Mouse (Mus musculus): ENCODE results near the gene Mrpl58. TPM values are rescaled to one million over a fixed set of nuclear protein-coding genes. Genes with fewer than 3 reads are reported as not detected.

Gene Mrpl58
- polyA plus RNA-seq, 1 experiment from 2014 or later, result 181 TPM

DNA sequence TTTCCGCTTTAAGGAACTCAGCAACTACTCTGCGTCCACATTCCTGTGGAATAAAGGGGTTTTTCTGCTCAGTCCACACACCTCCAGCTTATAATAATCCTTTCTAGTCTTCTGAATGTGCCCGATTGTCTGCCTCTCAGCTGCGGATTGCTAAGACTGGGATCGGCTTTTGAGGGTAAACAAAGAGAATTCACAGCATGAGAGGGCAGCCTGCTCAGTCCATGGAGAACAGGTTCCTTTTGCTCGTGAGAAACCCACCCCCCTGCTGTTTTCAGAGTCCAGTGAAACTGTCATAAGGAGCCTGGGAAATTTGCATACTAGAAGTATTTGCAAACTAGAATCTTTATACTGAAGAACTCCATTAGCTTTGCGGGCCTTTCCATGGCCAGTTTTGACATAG lies 6.0 kb downstream of the Mrpl58 start:
- WGBS, result 65% methylated on average over 7 of the region's 7 CpGs
- Histone ChIP-seq H3K4me2 (no peak overlapping the region), H3K27ac (no peak overlapping the region), H3K9ac (peak overlapping the region; percentile 11; the same call in 1 of the 2 replicates), H3K4me1 (peaks cover 27% of the 10 kb centered on the region), H3K4me3 (no peak overlapping the region), H3K27me3 (no peaks in the 10 kb centered on the region), H3K36me3 (peaks cover 54% of the 10 kb centered on the region), H3K9me3 (no peaks in the 10 kb centered on the region)
- no peak for ATAC-seq (ENCODE audit: insufficient number of reproducible peaks, insufficient read depth, low FRiP score, low TSS enrichment, low read depth)

DNA sequence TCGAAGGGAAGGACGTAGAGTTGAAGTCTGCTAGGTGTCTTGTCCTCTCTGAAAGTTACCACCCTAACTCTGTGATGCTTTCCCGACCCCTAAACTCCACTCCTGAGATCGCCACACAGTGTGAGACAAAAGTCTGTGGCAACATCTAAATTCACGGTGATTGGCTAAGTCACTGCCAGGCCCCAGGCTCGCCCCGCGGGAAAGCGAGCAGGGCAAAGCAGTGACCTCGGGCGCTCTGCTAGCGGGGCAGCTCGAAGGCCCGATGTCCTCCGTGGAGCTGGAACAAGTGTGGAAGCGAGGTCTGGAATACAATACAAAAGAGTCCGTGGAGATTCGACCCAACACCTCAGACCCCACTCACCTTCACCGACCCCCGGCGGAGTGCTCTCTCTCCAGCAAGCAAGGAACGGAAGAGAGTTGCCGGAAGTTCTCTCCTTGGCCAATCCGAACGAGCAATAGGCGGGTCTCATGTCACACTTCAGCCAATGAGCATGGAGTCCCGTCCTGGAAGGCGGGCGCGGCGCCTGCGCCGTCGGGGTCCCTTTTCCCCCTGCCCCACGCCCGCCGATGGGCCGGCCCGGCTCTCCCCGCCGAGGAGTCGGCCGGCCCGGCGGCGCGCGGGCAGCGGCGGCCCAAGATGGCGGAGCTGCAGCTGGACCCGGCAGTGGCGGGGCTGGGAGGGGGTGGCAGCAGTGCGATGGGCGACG lies 16.1 kb downstream of the Mrpl58 start, which contains the start of the genes Atp5h and Kctd2:
Atp5h (minus strand) TSS at position 432 of the 707 bp plus-strand sequence.
Kctd2 (plus strand) TSS at position 598 of the 707 bp plus-strand sequence.
- peaks cover 48% of the 10 kb centered on the region for H3K36me3 ChIP-seq
- H3K27me3 ChIP-seq, result no peaks in the 10 kb centered on the region
- peak within 1 kb of the TSS; percentile 80 for H3K27ac ChIP-seq
- no peaks in the 10 kb centered on the region for H3K9me3 ChIP-seq
- ATAC-seq (ENCODE audit: insufficient number of reproducible peaks, insufficient read depth, low FRiP score, low TSS enrichment, low read depth), result peak; percentile 96
- peak within 1 kb of the TSS; percentile 96 for H3K9ac ChIP-seq
- peaks cover 34% of the 10 kb centered on the region for H3K4me1 ChIP-seq
- H3K4me3 ChIP-seq, result peak within 1 kb of the TSS; percentile 91
- peak within 1 kb of the TSS; percentile 98 for H3K4me2 ChIP-seq
- under 1% methylated on average over 56 of the region's 56 CpGs for WGBS

DNA sequence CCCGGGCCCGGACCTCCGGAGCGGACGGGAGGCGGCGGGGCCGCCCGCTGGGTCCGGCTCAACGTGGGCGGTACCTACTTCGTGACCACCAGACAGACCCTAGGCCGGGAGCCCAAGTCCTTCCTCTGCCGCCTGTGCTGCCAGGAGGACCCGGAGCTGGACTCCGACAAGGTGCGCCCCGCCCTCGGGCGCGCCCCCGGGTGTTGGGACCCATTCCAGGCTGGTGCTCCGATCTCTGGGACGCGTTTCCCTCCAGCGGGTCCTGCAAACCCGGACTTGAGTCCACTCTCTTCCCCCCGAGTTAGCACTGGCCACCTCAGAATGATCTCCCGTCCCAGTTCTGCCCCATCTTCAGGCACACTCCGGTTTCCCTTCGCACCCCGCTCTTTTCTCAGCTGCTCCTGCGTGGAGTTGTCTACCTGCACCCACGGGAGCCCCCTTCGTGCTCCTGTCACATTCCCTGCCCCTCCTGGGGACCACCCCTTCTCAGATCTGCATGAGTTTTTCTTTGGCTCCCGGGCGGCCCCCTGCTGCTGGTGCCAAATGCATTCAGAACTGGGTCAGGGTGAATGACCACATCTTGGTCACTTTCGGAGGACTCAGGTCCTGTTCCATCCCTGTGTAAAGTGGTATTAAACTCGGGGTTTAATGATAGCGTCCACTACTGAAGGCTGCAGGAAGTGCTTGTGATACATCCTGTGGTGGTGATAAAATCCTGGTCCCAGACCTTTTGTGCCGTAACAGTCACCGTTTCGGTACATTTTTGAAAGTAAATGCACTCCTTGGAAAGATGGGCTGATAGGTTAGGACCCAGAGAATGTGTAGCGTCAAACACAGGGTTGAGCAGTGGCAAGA lies 17.0 kb downstream of the Mrpl58 start:
- WGBS, result 2% methylated on average over 45 of the region's 45 CpGs
- H3K36me3 ChIP-seq, result peaks cover 47% of the 10 kb centered on the region
- no peaks in the 10 kb centered on the region for H3K27me3 ChIP-seq

DNA sequence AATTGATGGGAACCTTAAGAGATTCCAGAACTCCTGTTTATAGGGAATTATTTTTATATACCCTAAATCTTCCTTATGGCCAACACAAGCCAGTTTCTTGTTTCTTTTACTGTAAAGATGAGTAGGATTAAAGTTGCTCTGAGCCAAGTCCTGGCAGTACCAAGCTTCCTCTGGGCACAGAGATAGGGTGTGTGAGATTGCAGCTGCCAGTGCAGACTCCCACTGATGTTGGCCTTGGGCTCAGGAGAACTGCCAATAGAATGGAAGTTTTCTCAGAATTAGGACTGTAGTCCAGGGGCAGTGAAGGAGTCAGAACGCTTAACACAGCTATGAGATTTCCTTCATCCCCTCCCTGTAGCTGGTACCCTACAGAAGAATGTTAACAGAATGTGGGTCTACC lies 17.8 kb downstream of the Mrpl58 start:
- Histone ChIP-seq H3K9ac (peak overlapping the region; percentile 96; the same call in 1 of the 2 replicates), H3K36me3 (peaks cover 47% of the 10 kb centered on the region)
- WGBS, result 55% methylated on average over 1 of the region's 1 CpGs

More for the DNA sequence above, 17.0 kb downstream of the Mrpl58 start:
- H3K4me2 ChIP-seq, result peak overlapping the region; percentile 98
- H3K4me1 ChIP-seq, result peaks cover 34% of the 10 kb centered on the region
- no peaks in the 10 kb centered on the region for H3K9me3 ChIP-seq
- peak overlapping the region; percentile 91 for H3K4me3 ChIP-seq
- H3K9ac ChIP-seq, result peak overlapping the region; percentile 96
- peak overlapping the region; percentile 80 for H3K27ac ChIP-seq
- ATAC-seq (ENCODE audit: insufficient number of reproducible peaks, insufficient read depth, low FRiP score, low TSS enrichment, low read depth), result peak; percentile 40; the same call in 1 of the 2 replicates

DNA sequence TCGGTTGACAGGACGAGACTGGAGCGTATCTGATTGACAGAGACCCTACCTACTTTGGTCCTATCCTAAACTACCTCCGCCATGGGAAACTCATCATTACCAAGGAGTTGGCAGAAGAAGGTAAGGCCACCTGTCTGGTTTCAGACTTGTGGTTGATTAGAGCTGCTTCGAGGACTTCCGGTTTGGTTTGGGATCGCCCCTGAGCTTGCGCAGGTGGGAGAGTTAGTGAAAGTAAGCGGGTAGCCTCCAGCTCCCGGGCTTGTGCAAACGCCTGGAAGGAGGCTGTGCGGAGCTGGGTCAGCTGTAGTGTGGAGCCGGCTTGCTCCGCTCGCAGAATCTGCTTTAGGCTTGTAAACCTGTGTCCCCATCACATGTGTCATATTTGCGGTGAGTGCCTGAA lies 18.4 kb downstream of the Mrpl58 start:
- WGBS, result 82% methylated on average over 16 of the region's 16 CpGs
- Histone ChIP-seq H3K4me2 (no peak overlapping the region), H3K9ac (no peak overlapping the region), H3K4me1 (peaks cover 34% of the 10 kb centered on the region), H3K36me3 (peaks cover 47% of the 10 kb centered on the region), H3K27me3 (no peaks in the 10 kb centered on the region), H3K9me3 (no peaks in the 10 kb centered on the region), H3K27ac (no peak overlapping the region), H3K4me3 (no peak overlapping the region)
- ATAC-seq (ENCODE audit: insufficient number of reproducible peaks, insufficient read depth, low FRiP score, low TSS enrichment, low read depth), result no peak

More for the DNA sequence above, 17.8 kb downstream of the Mrpl58 start:
- Histone ChIP-seq H3K27me3 (no peaks in the 10 kb centered on the region), H3K4me2 (peak overlapping the region; percentile 98), H3K4me1 (peaks cover 34% of the 10 kb centered on the region), H3K4me3 (peak overlapping the region; percentile 91), H3K9me3 (no peaks in the 10 kb centered on the region), H3K27ac (no peak overlapping the region; the same call in 1 of the 2 replicates)
- ATAC-seq (ENCODE audit: insufficient number of reproducible peaks, insufficient read depth, low FRiP score, low TSS enrichment, low read depth), result no peak

DNA sequence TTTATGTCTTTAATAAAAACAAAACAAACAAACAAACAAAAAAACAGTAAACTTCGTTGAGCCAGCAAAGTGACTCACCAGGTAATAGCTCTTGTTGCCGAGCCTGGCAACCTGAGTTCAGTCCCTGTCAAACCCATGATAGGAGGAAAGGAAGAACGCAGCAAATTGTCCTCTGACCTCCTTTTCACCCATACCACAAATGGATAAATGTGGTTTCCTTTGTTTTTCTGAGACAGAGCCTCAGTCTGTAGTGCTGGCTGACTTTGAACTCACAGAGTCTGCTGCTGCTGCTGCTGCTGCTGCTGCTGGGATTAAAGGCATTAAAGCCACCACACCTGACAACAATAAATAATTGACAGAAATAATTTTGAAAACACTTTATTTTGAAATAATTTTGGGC lies 19.5 kb downstream of the Mrpl58 start:
- no peak overlapping the region for H3K4me2 ChIP-seq
- no peak overlapping the region for H3K9ac ChIP-seq
- WGBS, result 81% methylated on average over 3 of the region's 3 CpGs
- peaks cover 39% of the 10 kb centered on the region for H3K4me1 ChIP-seq
- peaks cover 45% of the 10 kb centered on the region for H3K36me3 ChIP-seq
- no peaks in the 10 kb centered on the region for H3K27me3 ChIP-seq
- H3K9me3 ChIP-seq, result no peaks in the 10 kb centered on the region
- no peak overlapping the region for H3K27ac ChIP-seq
- no peak overlapping the region for H3K4me3 ChIP-seq
- ATAC-seq (ENCODE audit: insufficient number of reproducible peaks, insufficient read depth, low FRiP score, low TSS enrichment, low read depth), result no peak

DNA sequence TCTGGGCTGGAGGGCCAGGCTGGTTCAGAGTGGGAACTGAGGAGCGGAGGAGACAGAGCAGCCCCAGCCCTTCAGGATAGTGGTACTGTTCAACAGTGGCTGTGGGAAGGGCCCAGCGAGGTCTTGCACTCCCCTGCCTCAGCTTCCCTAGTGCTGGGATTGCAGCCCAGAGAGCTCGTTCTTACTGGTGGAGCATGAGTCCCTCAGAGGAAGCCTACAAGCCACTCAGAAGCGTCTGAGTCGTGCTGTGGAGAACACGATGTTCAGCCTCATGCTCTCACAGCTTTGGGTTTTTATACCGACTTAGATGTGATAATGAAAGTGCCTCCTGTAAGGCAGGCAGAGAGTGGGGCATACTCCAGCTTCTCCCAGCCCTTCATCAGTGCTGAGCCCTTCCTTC lies 21.1 kb downstream of the Mrpl58 start:
- no peaks in the 10 kb centered on the region for H3K9me3 ChIP-seq
- H3K4me1 ChIP-seq, result peaks cover 30% of the 10 kb centered on the region

DNA sequence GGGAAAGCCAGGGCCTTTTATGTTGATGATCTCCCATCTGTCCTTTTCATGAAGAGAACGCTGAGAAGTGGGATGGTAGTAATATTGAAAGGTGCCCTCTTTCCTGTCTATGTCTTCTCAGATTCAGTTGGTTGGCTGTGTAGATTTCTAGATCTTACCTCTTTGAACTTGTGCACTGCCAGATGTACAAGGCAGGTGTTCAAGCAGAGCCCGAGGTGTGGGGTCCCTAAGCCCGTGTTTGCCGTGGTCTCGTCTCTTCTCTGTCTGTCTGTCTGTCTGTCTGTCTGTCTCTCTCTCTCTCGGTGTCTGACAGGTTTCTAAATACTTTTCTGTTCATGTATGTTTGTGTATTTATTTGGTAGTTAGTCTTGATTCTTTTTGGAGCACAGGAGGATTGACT lies 22.1 kb downstream of the Mrpl58 start:
- Histone ChIP-seq H3K4me3 (no peak overlapping the region), H3K4me1 (peaks cover 28% of the 10 kb centered on the region), H3K4me2 (no peak overlapping the region), H3K9ac (no peak overlapping the region), H3K9me3 (no peaks in the 10 kb centered on the region), H3K27me3 (no peaks in the 10 kb centered on the region), H3K27ac (no peak overlapping the region), H3K36me3 (peaks cover 68% of the 10 kb centered on the region)
- 86% methylated on average over 6 of the region's 6 CpGs for WGBS
- ATAC-seq (ENCODE audit: insufficient number of reproducible peaks, insufficient read depth, low FRiP score, low TSS enrichment, low read depth), result no peak

More for the DNA sequence above, 21.1 kb downstream of the Mrpl58 start:
- WGBS, result 87% methylated on average over 7 of the region's 7 CpGs
- H3K4me2 ChIP-seq, result no peak overlapping the region
- no peaks in the 10 kb centered on the region for H3K27me3 ChIP-seq
- H3K27ac ChIP-seq, result no peak overlapping the region
- H3K9ac ChIP-seq, result no peak overlapping the region
- ATAC-seq (ENCODE audit: insufficient number of reproducible peaks, insufficient read depth, low FRiP score, low TSS enrichment, low read depth), result no peak
- no peak overlapping the region for H3K4me3 ChIP-seq
- H3K36me3 ChIP-seq, result peaks cover 58% of the 10 kb centered on the region

DNA sequence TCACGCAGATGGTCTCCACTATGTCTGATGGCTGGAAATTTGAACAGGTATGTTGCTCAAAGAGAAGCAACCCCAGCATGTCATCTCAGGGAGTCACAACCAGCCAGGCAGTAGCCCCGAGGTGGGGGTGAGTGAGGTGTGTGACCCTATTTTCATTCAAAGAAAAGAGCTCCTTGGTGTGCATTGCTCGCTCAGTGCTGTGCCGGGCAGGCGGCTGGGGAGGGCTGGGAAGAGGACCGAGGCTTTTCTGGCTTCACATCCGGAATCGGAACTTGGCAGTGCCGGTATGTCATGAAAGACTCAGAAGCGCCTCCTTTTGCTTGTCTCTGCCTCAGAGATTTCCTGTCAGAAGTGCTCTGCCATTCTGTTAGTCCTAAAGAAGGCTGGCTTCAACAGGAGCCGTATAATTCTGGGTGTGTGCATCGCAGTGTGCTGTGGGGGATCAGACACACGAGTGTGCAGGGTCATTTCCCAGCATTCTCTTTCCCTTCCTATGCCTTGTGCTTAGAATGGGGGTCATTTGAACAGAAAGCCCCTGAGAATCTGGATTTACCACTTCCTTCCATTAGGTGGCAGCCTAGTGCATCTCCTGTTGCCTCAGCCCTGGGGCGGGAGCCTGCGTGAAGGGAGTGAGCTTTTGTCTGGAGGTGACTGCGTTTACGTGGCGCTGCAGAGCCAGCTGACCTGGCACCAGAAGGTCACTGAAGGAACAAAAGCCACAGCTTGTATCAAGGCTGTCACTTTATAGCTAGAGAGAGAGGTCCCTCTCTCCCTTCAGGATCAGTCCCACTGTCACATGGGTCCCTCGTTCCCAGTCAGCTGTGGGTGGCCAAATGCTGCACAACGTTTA lies 24.2 kb downstream of the Mrpl58 start:
- peaks cover 81% of the 10 kb centered on the region for H3K36me3 ChIP-seq
- peaks cover 11% of the 10 kb centered on the region for H3K4me1 ChIP-seq
- no peaks in the 10 kb centered on the region for H3K27me3 ChIP-seq
- H3K4me2 ChIP-seq, result peak overlapping the region; percentile 45
- 32% methylated on average over 20 of the region's 20 CpGs for WGBS
- peak overlapping the region; percentile 23; the same call in 1 of the 2 replicates for H3K27ac ChIP-seq
- ATAC-seq (ENCODE audit: insufficient number of reproducible peaks, insufficient read depth, low FRiP score, low TSS enrichment, low read depth), result no peak
- H3K4me3 ChIP-seq, result peak overlapping the region; percentile 19
- peak overlapping the region; percentile 51; the same call in 1 of the 2 replicates for H3K9ac ChIP-seq
- no peaks in the 10 kb centered on the region for H3K9me3 ChIP-seq

DNA sequence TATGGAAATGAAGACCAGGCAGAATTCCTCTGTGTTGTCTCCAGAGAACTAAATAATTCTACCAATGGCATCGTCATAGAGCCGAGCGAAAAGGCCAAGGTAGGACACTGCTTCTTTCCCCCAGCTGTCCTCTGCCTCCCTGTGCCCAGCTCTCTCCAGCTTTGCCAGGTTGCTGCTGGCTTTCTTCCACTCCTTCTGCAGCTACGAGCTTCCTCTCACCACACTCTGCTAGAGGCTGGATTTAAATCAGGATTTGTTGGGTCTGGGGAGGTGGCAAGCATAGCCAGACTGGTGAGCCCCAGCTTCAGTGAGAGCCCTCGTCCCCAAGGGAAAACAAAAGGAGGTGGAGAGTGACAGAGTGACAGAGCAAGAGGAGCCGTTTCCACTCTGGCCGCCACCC lies 25.8 kb downstream of the Mrpl58 start:
- Histone ChIP-seq H3K27me3 (no peaks in the 10 kb centered on the region), H3K4me3 (no peak overlapping the region), H3K9me3 (no peaks in the 10 kb centered on the region), H3K9ac (no peak overlapping the region; the same call in 1 of the 2 replicates), H3K4me2 (no peak overlapping the region), H3K36me3 (peaks cover 79% of the 10 kb centered on the region), H3K4me1 (peaks cover 11% of the 10 kb centered on the region), H3K27ac (no peak overlapping the region)
- 87% methylated on average over 7 of the region's 7 CpGs for WGBS
- ATAC-seq (ENCODE audit: insufficient number of reproducible peaks, insufficient read depth, low FRiP score, low TSS enrichment, low read depth), result no peak

DNA sequence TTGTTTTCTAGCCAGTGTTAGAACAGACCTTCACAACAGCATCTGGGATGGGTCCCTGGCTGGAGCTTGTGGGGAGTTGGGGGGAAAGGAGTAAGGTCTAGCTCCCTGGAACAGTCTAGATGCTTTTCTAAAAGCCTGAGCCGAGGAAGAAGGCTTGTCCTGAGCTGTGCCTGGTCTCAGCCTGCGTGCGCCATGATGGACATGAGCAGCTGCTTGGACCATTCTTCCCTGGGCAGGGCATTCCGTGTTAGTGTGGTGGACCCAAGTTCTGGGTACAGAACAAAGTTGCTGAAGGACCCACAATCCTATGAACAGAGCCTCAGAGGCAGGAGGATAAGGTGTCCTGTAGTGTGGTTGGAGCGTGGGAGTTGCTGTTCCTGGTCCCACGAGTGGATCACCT lies 27.0 kb downstream of the Mrpl58 start:
- no peak overlapping the region for H3K9ac ChIP-seq
- H3K9me3 ChIP-seq, result no peaks in the 10 kb centered on the region
- H3K27ac ChIP-seq, result no peak overlapping the region
- no peak for ATAC-seq (ENCODE audit: insufficient number of reproducible peaks, insufficient read depth, low FRiP score, low TSS enrichment, low read depth)
- no peak overlapping the region for H3K4me2 ChIP-seq
- H3K4me3 ChIP-seq, result no peak overlapping the region
- peaks cover 17% of the 10 kb centered on the region for H3K4me1 ChIP-seq
- WGBS, result 86% methylated on average over 6 of the region's 6 CpGs
- 0 out of 2 replicates have a peak, but pooled peaks cover 2% of the 10 kb centered on the region for H3K27me3 ChIP-seq
- peaks cover 69% of the 10 kb centered on the region for H3K36me3 ChIP-seq
